Mouse (Mus musculus) heart, adult 2 months (tissue): ENCODE results near the gene Ttc7. TPM values are rescaled to one million over a fixed set of nuclear protein-coding genes. Genes with fewer than 3 reads are reported as not detected.

Experiments used
- DNase-seq, 2 experiments: peaks; one replicate each; pipeline ENCODE4 v3.0.0; 2021
- H3K27ac ChIP-seq: fragments of 200-600 bp; 2 replicates; pipeline ENCODE4 v1.8.1; 2022
- H3K27me3 ChIP-seq: fragments of 200-500 bp; 2 replicates; pipeline ENCODE4 v1.6.1; 2012; ENCODE audit warnings: mild to moderate bottlenecking, low read length, inconsistent platforms, mixed read lengths; ENCODE audit not compliant: control insufficient read depth, insufficient read depth
- H3K36me3 ChIP-seq: fragments of 200-500 bp; 2 replicates; pipeline ENCODE4 v1.6.1; 2012; ENCODE audit warnings: low read length, inconsistent platforms; ENCODE audit not compliant: control insufficient read depth, insufficient read depth
- H3K4me1 ChIP-seq: fragments of 200-500 bp; 2 replicates; pipeline ENCODE4 v1.6.1; 2011; ENCODE audit warnings: low read length; ENCODE audit not compliant: control insufficient read depth, insufficient read depth
- H3K4me3 ChIP-seq: fragments of 200-600 bp; 2 replicates; pipeline ENCODE4 v1.8.1; 2022
- H3K79me2 ChIP-seq: fragments of 200-500 bp; replicated peaks from 2 replicates; pipeline ENCODE4 v1.6.1; 2012; ENCODE audit warnings: mild to moderate bottlenecking, inconsistent platforms, low read length, moderate library complexity, mixed read lengths; ENCODE audit not compliant: control insufficient read depth, insufficient read depth
- H3K9ac ChIP-seq: fragments of 200-500 bp; 2 replicates; pipeline ENCODE4 v1.6.1; 2012; ENCODE audit warnings: low read depth, mild to moderate bottlenecking, control low read depth, inconsistent platforms, low read length, mixed read lengths
- CTCF ChIP-seq: fragments of 200-600 bp; IDR thresholded peaks from 2 replicates; pipeline ENCODE4 v1.8.1; 2022; ENCODE audit warnings: antibody characterized with exemption, mild to moderate bottlenecking, moderate library complexity
- EP300 ChIP-seq: fragments of 200-500 bp; IDR thresholded peaks from 2 replicates; pipeline ENCODE4 v1.6.1; 2011; ENCODE audit warnings: low read depth, low read length, control low read depth; ENCODE audit not compliant: insufficient read depth
- POLR2A ChIP-seq: fragments of 200-500 bp; IDR thresholded peaks from 2 replicates; pipeline ENCODE4 v1.6.1; 2011; ENCODE audit warnings: mild to moderate bottlenecking, low read depth, low read length, control low read depth; ENCODE audit not compliant: insufficient read depth
- WGBS: fragments of 180-500 bp; shearing (Covaris S2); methylation state at CpG from one replicate; pipeline ENCODE4 v1.1.7; 2018; 5-methylcytosine and 5-hydroxymethylcytosine counted together
- intact Hi-C: fragments of 180-260 bp; cut with DNase I; formaldehyde crosslinking; loops from one replicate; pipeline ENCODE4 v1.15.1; 2025
- polyA plus RNA-seq: library from polyadenylated mRNA; depleted of rRNA; stranded (reverse); fragments of >200 nt; gene quantifications from 2 replicates; pipeline ENCODE4 v1.2.3, GENCODE M21; 2012; rRNA removed
- total RNA-seq, 2 experiments: library from RNA; stranded (reverse); gene quantifications; 2 replicates each; pipeline ENCODE4 v1.2.3; 2021

The Ttc7 gene
- total and polyA plus RNA-seq, 3 experiments: 20.9 to 23.2 (median 21.3) TPM

DNA sequence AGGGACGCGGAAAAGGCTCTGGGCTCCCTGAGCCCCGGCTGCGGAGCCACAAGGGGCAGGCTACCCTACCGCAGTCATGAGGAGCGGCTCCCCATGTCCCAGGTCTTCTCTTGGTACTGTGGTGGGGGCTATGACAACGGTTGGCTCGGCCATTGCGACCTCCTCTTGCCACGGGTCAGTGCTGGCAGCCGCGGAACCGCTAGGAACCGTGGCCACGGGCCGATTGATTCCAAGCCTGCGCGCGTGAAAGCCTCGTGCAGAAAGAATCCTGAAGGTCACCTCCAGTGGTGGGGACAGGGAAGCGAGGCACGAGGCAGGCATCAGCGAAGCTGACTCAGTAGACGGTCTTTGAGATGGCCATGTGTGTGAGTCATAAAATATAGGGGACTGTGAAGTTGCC lies 144.8 kb downstream of the Ttc7 start, which contains the start of gene Stpg4:
Gene Stpg4 (minus strand): TSS at position 231 of the 400 bp plus-strand sequence.
- peaks cover under 1% of the 10 kb centered on the region; the same call in 1 of the 2 replicates for H3K36me3 ChIP-seq
- H3K4me1 ChIP-seq: no peaks in the 10 kb centered on the region; the same call in 1 of the 2 replicates
- no peaks in the 10 kb centered on the region for H3K79me2 ChIP-seq
- H3K4me3 ChIP-seq: no peak within 1 kb of the TSS
- TF ChIP-seq POLR2A (no peak), EP300 (no peak), CTCF (no peak)
- H3K27ac ChIP-seq: no peak within 1 kb of the TSS
- no peak for DNase-seq
- intact Hi-C loops: loop anchor here (5.0 kb wide), 2 partner anchors 110 to 145 kb away; no protein-coding TSS in a partner anchor
- WGBS: 66% methylated on average over 24 of the region's 24 CpGs
- H3K9ac ChIP-seq: no peak within 1 kb of the TSS
- H3K27me3 ChIP-seq: no peaks in the 10 kb centered on the region

DNA sequence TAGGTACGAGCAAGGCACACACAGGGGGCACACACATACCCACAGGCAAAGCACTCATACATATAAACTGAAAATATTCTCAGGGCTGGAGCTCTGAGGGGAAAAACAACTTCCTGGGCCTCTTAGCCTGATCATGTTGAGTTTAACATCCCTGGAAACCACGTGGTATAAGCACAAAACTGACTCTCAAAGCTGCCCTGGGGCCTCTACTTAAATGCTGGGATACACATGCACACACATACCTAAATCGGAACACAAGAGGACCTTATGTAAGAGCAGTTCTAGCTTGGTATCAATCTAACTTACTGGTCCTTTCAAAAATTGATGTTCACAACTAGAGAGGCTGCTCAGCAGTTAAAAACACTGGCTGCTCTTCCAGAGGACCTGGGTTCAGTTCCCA lies 146.7 kb downstream of the Ttc7 start:
- no peak overlapping the region for H3K9ac ChIP-seq
- intact Hi-C loops: loop anchor here (5.0 kb wide), 2 partner anchors 112 to 143 kb away; no protein-coding TSS in a partner anchor
- 84% methylated on average over 3 of the region's 3 CpGs for WGBS
- DNase-seq: no peak
- no peaks in the 10 kb centered on the region for H3K27me3 ChIP-seq
- H3K27ac ChIP-seq: no peak overlapping the region
- H3K79me2 ChIP-seq: no peaks in the 10 kb centered on the region
- no peaks in the 10 kb centered on the region; the same call in 1 of the 2 replicates for H3K4me1 ChIP-seq
- no peak overlapping the region for H3K4me3 ChIP-seq
- TF ChIP-seq CTCF: no peak
- no peak for TF ChIP-seq EP300
- TF ChIP-seq POLR2A: no peak
- peaks cover 7% of the 10 kb centered on the region for H3K36me3 ChIP-seq

Other genes starting within 250 kb of the Ttc7 start
- 10 to 100 TPM; 28.1 to 39.1 TPM for gene Socs5, start 175.2 kb upstream of the Ttc7 start, total RNA-seq
- gene Socs5, start 175.2 kb upstream of the Ttc7 start, polyA plus RNA-seq: 10.5 and 19.0 TPM in 2 replicates
- 10 to 100 TPM; 48.3 to 59.4 TPM for gene Mcfd2, start 17.0 kb upstream of the Ttc7 start, total RNA-seq
- 60.3 and 79.7 TPM in 2 replicates for gene Mcfd2, start 17.0 kb upstream of the Ttc7 start, polyA plus RNA-seq
- gene Stpg4, start 144.9 kb downstream of the Ttc7 start, total RNA-seq: not detected
- gene Stpg4, start 144.9 kb downstream of the Ttc7 start, polyA plus RNA-seq: 0.27 TPM in 1 of 2 replicates, not detected in the other
- gene Calm2, start 164.0 kb downstream of the Ttc7 start, total RNA-seq: 100 to 1,000 TPM; 132 to 145 TPM
- 36.7 and 86.5 TPM in 2 replicates for gene Calm2, start 164.0 kb downstream of the Ttc7 start, polyA plus RNA-seq